Mouse (Mus musculus): ENCODE results near the gene Mkrn1. TPM values are rescaled to one million over a fixed set of nuclear protein-coding genes. Genes with fewer than 3 reads are reported as not detected.
"Not testable (repeated sequence)": the region's sequence is repeated elsewhere in the genome, so short reads cannot be mapped to it uniquely, and the experiment has no call there.

Mkrn1 gene
- total RNA-seq, 2 experiments from 2014 or later: 163 to 165 TPM

GRCm38 (mm10) chr6:39433174-39433573 lies 12.9 kb upstream of the Mkrn1 start:
- DNase-seq (ENCODE audit: low spot score in 2 of 2): no peak

GRCm38 (mm10) chr6:39430722-39431121 lies 10.5 kb upstream of the Mkrn1 start:
- no peak for DNase-seq (ENCODE audit: low spot score in 2 of 2)

- no peak for DNase-seq (ENCODE audit: low spot score in 2 of 2)
Observed at GRCm38 (mm10) chr6:39429007-39429788, 8.9 kb upstream of the Mkrn1 start.

DNA sequence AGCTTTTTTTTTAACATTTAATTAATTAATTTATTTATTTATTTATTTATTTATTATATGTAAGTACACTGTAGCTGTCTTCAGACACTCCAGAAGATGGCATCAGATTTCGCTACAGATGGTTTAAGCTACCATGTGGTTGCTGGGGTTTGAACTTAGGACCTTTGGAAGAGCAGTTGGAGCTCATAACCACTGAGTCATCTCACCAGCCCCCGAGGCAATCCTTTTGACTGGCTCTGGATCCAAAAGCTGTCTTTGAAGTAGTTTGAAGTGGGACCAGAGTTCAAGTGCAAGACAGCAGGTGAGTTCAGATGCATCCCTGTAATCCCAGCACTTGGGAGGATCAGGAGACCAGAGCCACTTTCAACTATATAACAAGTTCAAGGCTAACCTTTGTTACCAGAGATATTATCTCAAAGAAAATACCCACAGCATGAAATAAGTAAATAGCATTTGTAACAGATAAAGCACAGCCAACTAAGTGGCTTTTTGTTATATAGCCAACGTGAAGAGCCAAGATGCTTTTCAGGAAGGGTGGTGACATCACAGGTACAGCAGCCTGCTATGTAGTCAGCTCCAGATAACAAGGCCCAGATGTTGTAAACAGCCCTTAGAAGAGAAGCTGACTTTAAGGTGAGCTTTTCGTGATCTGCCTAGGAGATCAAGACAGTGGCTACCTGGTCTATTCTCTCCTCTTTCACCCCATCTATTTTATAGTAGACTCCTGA lies 7.2 kb upstream of the Mkrn1 start:
- DNase-seq (ENCODE audit: low spot score in 2 of 2): no peak

- no peak for DNase-seq (ENCODE audit: low spot score in 2 of 2)
Observed at GRCm38 (mm10) chr6:39426725-39427124, 6.5 kb upstream of the Mkrn1 start.

DNA sequence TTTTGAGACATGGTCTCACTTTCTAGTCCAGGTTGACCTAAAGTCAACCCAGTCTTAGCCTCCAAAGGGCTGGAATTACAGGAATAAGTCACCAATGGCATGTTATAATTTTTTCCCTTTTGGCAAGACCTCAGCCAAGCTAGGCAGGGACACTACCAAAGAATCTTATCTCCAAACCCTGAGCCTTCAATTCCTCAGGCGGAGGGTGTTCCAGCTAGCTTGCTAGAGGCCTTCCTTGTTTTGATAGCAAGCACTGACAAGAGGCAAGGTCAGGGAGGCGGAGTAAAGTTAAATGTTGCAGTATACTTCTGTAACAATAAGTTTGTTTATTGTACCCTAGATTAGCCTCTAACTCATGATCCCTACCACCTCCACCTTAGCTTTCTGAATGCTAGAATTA lies 4.9 kb upstream of the Mkrn1 start:
- DNase-seq (ENCODE audit: low spot score in 2 of 2): no peak

GRCm38 (mm10) chr6:39423686-39424085 lies 3.4 kb upstream of the Mkrn1 start:
- DNase-seq (ENCODE audit: low spot score in 2 of 2): no peak

GRCm38 (mm10) chr6:39423130-39423551 lies 2.9 kb upstream of the Mkrn1 start:
- no peak for DNase-seq (ENCODE audit: low spot score in 2 of 2)

GRCm38 (mm10) chr6:39420867-39421266 lies 605 bp upstream of the Mkrn1 start:
- no peak for DNase-seq (ENCODE audit: low spot score in 2 of 2)

DNA sequence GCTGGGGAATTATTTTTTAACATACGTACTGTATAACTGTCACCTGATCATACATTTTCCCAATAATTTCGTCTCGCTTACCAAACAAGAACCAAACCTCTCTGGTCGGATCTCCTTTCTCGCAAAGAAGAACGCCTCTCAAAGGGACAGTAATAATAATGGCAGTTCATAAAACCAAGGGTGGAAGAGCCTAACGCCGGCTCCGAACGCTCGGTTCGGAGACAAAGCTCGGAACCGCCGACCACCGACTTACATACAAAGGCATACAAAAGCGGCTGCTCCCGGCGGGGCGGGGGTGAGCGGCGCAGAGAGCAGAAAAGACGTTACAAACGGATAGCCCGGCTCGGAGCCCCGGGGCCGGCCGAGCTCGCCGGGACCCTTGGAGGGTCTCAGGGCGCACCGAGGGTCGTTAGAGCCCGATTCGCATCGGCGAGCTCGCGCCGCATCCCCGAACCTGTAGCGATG lies 844 bp downstream of the Mkrn1 start:
- DNase-seq (ENCODE audit: low spot score in 2 of 2): no peak

GRCm38 (mm10) chr6:39416654-39417053 lies 3.6 kb downstream of the Mkrn1 start:
- DNase-seq (ENCODE audit: low spot score in 2 of 2): not testable (repeated sequence)

DNA sequence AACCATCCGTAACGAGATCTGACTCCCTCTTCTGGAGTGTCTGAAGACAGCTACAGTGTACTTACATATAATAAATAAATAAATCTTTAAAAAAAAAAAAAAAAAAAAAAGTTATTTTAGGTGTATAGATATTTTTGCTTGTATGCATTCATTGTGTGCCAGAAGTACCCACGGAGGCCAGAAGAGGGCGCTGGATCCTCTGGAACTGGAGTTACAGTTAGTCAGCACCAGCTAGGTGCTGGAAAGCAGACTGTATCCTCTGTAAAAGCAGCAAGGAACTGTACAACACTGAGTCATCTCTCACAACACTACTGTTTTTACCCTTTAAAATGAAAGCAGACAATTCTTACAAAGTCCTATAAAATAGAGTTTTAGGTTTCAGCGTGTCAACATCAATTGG lies 4.5 kb downstream of the Mkrn1 start:
- DNase-seq (ENCODE audit: low spot score in 2 of 2): peak; percentile 73 to 78

- peak in 1 of 2 experiments; percentile 33 for DNase-seq (ENCODE audit: low spot score in 2 of 2)
Observed at GRCm38 (mm10) chr6:39414106-39414505, 6.2 kb downstream of the Mkrn1 start.

DNA sequence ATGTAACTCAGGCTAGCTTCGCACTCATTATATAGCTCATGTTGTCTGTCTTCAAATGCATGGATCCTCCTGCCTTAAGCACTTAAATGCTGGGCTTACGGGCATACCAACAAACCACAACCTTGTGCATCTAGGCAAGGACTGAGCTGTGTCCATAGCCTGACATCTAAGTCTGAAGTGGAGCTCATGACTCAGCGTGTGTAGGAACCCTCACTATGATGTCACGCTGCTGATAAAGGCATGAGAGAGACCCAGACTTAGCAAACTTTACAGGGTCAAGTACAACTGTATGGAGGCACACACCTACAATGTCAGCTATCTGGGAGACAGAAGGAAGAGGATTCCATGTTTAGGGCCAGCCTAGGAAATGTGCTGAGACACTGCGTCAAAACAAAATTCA lies 13.8 kb downstream of the Mkrn1 start:
- DNase-seq (ENCODE audit: low spot score in 2 of 2): no peak

- DNase-seq (ENCODE audit: low spot score in 2 of 2): no peak
Observed at GRCm38 (mm10) chr6:39403136-39403535, 17.1 kb downstream of the Mkrn1 start.

DNA sequence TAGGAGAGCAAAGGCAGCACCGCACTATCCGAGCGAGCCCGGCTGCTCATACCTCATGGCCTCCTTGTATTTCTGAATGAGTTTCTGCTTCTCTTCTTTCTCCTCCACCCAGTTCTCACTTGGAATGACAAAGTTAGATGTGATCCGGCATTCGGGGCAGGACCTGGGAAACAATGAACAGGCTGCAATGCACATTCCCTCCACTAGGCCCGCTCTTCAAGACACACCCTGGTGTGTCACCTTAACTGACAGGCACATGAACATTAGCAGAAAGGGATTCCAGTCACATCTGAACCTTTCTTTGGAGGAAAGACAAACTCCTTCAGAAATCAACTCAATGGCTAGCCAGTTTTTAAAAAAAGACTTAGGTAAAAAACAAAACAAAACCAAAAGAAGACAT lies 19.9 kb downstream of the Mkrn1 start:
- no peak for DNase-seq (ENCODE audit: low spot score in 2 of 2)

GRCm38 (mm10) chr6:39398342-39398741 lies 21.9 kb downstream of the Mkrn1 start:
- DNase-seq (ENCODE audit: low spot score in 2 of 2): no peak

DNA sequence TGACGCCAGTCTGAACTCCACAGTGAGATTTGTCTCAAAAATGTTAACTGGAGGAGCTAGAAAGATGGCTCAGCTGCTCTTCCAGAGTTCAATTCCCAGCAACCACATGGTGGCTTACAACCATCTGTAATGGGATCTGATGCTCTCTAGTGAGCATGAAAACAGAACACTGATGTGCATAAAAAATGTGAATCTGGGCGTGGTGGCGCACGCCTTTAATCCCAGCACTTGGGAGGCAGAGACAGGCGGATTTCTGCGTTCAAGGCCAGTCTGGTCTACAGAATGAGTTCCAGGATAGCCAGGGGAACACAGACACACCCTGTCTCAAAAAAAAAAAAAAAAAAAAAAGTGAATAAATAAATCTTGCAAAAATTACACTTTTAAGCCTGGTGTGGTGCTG lies 23.2 kb downstream of the Mkrn1 start:
- no peak for DNase-seq (ENCODE audit: low spot score in 2 of 2)

DNA sequence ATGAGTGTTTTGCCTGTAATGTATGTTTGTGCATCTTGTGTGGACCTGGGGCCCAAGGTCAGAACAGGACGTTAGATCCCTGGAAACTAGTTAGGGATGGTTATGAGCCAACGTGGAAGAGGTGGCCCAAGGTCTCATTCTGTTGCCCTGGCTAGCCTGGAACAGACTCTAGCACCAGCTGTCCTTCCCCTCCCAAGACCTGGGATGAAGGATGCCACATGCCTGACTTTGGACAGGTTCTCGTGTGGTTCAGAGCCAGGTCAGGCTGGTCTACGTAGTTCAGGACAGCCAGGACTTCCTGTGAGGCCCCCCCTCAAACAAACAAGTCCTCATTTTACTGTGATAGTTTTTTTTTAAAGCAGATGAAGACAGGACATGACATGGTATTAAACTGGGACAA lies 24.3 kb downstream of the Mkrn1 start:
- no peak for DNase-seq (ENCODE audit: low spot score in 2 of 2)

GRCm38 (mm10) chr6:39395471-39395870 lies 24.8 kb downstream of the Mkrn1 start:
- DNase-seq (ENCODE audit: low spot score in 2 of 2): no peak

GRCm38 (mm10) chr6:39389988-39390387 lies 30.3 kb downstream of the Mkrn1 start:
- DNase-seq (ENCODE audit: low spot score in 2 of 2): no peak

DNA sequence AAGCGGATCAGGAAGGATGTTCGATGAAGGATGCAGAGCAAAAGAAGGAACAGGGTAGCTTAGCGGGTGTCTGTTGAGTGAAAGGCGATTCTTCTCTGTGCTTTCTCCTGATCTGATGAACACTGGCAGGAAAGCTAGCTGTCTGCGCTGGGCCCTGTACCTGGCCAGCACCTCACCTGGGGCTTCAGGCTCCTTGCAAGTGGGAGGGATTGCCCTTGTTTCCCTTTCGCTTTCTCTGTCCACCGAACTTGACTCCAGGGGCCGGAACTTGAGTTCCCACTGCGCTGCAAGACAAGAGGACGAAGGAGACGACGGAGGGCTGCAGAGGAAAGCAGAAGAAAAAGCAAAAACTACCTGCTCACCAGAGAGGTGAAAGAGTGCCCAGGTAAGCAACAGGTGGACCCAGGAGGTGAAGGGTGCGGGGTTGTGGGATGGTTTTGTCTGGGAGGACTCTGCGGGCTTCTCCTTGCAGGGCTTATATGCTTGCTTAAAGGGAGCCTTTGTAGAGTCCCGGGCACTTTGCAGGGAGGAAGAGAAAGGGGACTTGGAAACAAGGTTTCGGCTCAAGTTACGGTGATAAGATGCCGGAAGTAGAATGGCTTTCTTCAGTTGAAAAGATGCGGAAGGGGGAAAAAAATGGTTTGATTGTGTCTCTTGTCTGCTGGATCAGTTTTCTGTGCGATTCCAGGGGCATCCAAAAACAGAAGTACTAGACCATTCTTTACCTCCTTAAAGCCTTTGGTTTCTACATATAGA lies 39.0 kb downstream of the Mkrn1 start, which contains the start of gene Rab19:
Rab19 (plus strand) TSS at position 51 of the 756 bp plus-strand sequence.
- no peak for DNase-seq (ENCODE audit: low spot score in 2 of 2)
